Mouse (Mus musculus): Measurements from ENCODE around the gene Plekhm3. TPM values are rescaled to one million over a fixed set of nuclear protein-coding genes. Genes with fewer than 3 reads are reported as not detected.

Gene Plekhm3
- polyA plus RNA-seq, 1 experiment from 2014 or later: 11.8 TPM

DNA sequence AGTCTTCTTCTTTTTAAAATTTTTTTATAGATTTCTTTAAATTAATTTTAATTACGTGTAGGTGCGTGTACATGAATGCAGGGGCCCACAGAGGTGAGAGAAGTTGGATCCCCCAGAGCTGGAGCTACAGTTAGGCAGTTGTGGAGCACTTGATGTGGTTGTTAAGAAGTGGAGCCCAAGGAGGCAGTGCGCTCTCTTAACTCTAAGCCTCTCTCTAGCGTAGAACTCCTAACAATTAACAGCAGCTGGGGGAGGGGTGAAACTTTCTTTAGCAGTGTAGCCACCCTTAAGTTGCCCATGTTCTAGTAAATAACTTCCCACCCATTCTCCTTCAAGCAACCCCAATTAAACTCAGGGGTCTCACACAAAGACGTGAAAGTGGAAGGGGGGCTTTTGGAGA, 84.7 kb downstream of the Plekhm3 start:
- H3K27ac ChIP-seq: no peak overlapping the region
- no peaks in the 10 kb centered on the region for H3K4me1 ChIP-seq (replicated peaks)
- H3K36me3 ChIP-seq: no peaks in the 10 kb centered on the region
- ATAC-seq: no peak
- no peaks in the 10 kb centered on the region for H3K27me3 ChIP-seq
- H3K4me2 ChIP-seq (replicated peaks): no peak overlapping the region
- H3K4me3 ChIP-seq (replicated peaks): no peak overlapping the region
- 69% methylated on average over 5 of the region's 5 CpGs for WGBS
- H3K9me3 ChIP-seq: no peaks in the 10 kb centered on the region
- H3K9ac ChIP-seq (replicated peaks): no peak overlapping the region

DNA sequence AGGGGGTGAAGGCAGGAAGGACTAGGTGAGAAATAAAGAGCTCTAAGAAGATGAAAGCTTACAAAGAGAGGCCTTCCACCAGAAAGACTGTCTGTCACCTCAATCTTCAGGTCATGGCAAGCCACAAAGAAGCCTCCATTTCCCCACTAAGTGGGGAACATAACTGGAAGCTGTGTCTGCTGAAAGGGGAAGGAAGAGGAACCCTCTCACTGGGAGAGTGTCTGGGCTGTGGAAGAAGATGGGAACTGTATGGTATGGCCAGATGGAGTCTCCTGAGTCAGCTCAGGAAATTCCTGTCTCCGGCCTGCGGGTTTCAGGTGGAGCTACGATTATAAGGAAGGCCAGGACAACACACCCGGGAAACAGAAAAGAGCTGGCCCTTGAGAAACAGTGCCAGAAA, 88.9 kb downstream of the Plekhm3 start:
- Histone ChIP-seq H3K27ac (no peak overlapping the region), H3K36me3 (no peaks in the 10 kb centered on the region), H3K27me3 (no peaks in the 10 kb centered on the region), H3K9ac (replicated peaks) (no peak overlapping the region), H3K4me1 (replicated peaks) (no peaks in the 10 kb centered on the region), H3K9me3 (no peaks in the 10 kb centered on the region), H3K4me3 (replicated peaks) (no peak overlapping the region), H3K4me2 (replicated peaks) (no peak overlapping the region)
- WGBS: 81% methylated on average over 4 of the region's 4 CpGs
- no peak for ATAC-seq

DNA sequence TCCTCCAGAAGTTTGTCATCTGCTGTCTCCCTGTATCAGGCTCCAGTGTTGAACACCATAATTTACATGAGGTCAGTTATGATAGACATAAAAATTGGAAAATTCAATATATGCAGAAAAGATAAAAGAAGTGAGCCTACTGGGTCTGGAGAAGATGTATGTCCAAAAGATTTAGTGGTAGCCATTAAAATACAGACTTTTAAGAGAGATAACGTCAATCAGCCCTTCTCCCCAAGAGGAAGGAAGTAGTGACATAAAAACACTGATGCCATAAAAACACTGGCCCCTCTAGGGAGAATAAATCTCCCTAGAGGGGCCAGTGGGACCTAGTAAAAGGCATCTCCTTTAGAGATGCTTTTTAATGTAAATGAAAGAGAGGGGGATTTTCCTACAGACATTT, 90.5 kb downstream of the Plekhm3 start:
- no peak for ATAC-seq
- H3K36me3 ChIP-seq: no peaks in the 10 kb centered on the region
- no peaks in the 10 kb centered on the region for H3K9me3 ChIP-seq
- 87% methylated on average over 1 of the region's 1 CpGs for WGBS
- no peak overlapping the region for H3K9ac ChIP-seq (replicated peaks)
- H3K4me3 ChIP-seq (replicated peaks): no peak overlapping the region
- H3K4me2 ChIP-seq (replicated peaks): no peak overlapping the region
- H3K27ac ChIP-seq: no peak overlapping the region
- H3K4me1 ChIP-seq (replicated peaks): no peaks in the 10 kb centered on the region
- H3K27me3 ChIP-seq: no peaks in the 10 kb centered on the region

DNA sequence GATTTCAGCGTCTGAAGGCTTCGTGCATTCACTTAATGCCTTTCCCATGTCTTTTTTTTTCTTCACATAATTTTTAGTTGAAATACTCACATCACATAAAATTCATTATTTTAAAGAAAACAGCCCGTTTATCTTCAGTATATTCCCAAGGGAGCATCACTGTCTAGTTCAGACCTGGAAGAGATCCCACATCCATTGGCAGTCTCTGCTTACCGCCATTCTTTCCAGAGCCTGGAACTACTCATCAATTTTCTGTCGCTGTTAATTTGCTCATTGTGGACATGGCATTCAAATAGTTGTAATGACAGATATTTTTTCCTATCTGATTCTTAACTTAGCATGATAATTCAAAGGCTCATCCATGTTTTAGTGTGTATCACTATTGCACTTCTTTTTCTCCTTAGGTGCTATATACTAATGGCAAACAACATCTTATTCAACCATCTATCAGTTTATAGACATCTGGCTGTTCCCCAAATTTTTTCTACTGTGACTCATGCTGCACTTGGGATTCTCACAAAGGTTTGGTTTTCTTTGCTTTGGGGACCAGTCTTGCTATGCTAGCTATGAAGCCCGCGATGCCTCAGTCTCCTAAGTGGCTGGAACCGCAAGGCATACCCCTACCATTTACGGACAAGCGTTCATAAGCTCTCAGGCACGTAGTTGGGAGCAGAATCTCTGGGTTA, 96.2 kb downstream of the Plekhm3 start:
- Histone ChIP-seq H3K4me2 (replicated peaks) (no peak overlapping the region), H3K4me3 (replicated peaks) (no peak overlapping the region), H3K9me3 (no peaks in the 10 kb centered on the region), H3K27me3 (no peaks in the 10 kb centered on the region), H3K27ac (no peak overlapping the region), H3K9ac (replicated peaks) (no peak overlapping the region), H3K36me3 (no peaks in the 10 kb centered on the region), H3K4me1 (replicated peaks) (peaks cover 4% of the 10 kb centered on the region; the same call in 1 of the 2 replicates)
- WGBS: 91% methylated on average over 11 of the region's 11 CpGs
- ATAC-seq: no peak

DNA sequence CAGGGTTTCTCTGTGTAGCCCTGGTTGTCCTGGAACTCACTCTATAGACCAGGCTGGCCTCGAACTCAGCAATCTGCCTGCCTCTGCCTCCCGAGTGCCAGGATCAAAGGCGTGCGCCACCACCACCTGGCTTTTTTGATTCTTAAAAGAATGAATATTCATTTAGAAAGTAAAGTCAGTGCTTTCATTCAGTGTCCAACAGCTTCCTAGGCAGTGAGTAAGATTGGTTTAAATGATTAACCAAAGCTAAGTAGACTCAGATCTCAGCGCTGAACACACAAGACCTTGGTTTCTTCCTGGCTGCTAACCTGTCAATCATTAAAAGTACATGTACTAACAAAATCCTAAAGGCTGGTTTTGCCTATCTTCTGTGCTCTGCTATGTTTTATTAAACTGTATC, 96.8 kb downstream of the Plekhm3 start:
- Histone ChIP-seq H3K36me3 (no peaks in the 10 kb centered on the region), H3K4me1 (replicated peaks) (peaks cover 4% of the 10 kb centered on the region; the same call in 1 of the 2 replicates), H3K27ac (no peak overlapping the region), H3K27me3 (no peaks in the 10 kb centered on the region), H3K4me3 (replicated peaks) (no peak overlapping the region), H3K4me2 (replicated peaks) (no peak overlapping the region), H3K9me3 (no peaks in the 10 kb centered on the region), H3K9ac (replicated peaks) (no peak overlapping the region)
- 89% methylated on average over 5 of the region's 5 CpGs for WGBS
- ATAC-seq: no peak

DNA sequence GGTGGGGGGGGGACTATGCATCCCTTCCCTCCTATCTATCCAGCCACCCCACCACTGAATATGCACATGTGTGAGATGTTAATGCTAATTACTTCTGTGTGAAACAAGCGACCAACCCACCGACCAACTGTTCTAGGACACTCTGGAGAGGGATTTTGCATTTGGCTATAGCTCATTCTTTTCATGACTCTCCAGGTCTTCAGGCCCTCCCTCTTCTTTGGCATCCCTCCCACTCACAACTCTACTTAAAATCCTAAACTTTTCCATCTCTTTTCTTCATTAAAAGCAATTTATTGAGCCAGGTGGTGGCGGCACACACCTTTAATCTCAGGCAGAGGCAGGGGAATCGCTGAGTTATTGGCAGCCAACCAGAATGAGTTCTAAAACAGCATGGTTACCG, 101.8 kb downstream of the Plekhm3 start:
- no peak overlapping the region for H3K27ac ChIP-seq
- 72% methylated on average over 5 of the region's 5 CpGs for WGBS
- H3K36me3 ChIP-seq: no peaks in the 10 kb centered on the region
- peaks cover 29% of the 10 kb centered on the region for H3K4me1 ChIP-seq (replicated peaks)
- H3K4me3 ChIP-seq (replicated peaks): no peak overlapping the region
- no peaks in the 10 kb centered on the region for H3K27me3 ChIP-seq
- H3K9ac ChIP-seq (replicated peaks): no peak overlapping the region
- H3K4me2 ChIP-seq (replicated peaks): no peak overlapping the region
- H3K9me3 ChIP-seq: no peaks in the 10 kb centered on the region
- ATAC-seq: no peak

DNA sequence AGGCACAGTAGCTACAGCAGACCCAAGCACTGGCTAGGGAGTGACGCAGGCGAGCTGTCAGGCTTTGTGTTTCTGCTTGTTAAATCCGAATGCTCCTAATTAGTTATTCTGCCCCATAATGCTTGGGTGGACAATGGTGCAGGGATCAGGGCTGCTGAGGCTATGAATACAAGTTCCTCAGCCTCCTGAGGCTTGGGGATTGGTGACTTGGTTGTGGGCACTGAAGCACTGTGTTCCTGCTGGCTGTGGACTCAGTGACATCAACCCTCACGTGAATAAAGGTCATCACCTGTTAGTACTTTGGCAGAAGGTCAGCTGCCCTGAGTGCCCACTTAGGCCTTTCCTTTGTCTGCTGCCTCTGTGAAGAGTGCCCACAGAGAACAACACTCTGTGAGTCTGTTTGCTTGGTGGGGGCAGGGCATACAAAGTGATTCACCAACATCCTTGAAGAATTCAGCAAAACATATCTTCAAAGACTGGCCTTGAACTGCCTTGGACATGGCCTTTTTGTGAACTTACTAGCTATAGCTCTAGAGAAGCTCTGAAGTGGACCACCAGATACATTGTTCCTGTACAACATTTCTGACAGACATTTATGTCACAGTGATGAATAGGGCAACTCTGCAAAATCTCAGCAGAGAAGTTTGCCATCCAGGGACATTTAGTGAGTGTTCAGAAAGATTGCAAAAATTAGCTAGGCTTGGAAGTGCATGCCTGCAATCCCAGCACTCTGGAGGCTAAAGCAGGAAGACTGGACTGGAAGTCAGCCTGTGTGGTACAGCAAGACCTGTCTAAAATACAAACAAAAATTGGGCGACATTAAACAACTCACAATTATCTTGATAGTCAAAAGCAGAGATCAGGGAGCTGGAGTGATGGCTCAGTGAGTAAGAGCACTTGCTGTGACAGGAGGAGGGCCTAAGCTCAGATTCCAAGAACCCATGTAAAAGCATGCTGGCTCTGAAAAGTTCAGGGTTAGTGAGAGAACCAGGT, 102.6 kb downstream of the Plekhm3 start:
- Histone ChIP-seq H3K27me3 (no peaks in the 10 kb centered on the region), H3K9ac (replicated peaks) (no peak overlapping the region), H3K4me2 (replicated peaks) (no peak overlapping the region), H3K36me3 (no peaks in the 10 kb centered on the region), H3K4me1 (replicated peaks) (peaks cover 37% of the 10 kb centered on the region), H3K27ac (peak overlapping the region; percentile 35; the same call in 1 of the 2 replicates), H3K9me3 (no peaks in the 10 kb centered on the region), H3K4me3 (replicated peaks) (no peak overlapping the region)
- ATAC-seq: peak; percentile 83
- WGBS: 15% methylated on average over 5 of the region's 5 CpGs

DNA sequence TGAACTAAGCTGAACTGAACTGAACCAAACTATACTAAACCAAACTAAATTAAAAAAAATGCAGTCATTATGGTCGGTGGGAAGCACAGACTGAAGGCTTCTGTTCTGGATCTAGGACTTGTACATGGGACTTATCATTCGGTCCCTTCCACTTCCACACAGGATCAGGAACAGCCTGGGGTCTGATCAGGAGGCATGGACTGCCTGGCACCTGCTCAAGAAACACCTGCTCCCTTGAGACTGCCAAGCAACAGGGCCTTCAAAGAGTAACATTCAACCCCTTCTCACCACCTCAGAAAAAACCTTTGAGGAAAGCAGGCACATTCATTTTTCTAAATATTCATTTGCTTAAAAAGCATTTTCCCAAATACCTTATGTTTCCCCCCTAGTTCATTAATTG, 103.4 kb downstream of the Plekhm3 start:
- Histone ChIP-seq H3K27ac (no peak overlapping the region), H3K4me3 (replicated peaks) (no peak overlapping the region), H3K4me2 (replicated peaks) (no peak overlapping the region), H3K9ac (replicated peaks) (no peak overlapping the region), H3K27me3 (no peaks in the 10 kb centered on the region), H3K36me3 (no peaks in the 10 kb centered on the region), H3K4me1 (replicated peaks) (peaks cover 41% of the 10 kb centered on the region), H3K9me3 (no peaks in the 10 kb centered on the region)
- ATAC-seq: no peak
- 64% methylated on average over 2 of the region's 2 CpGs for WGBS

DNA sequence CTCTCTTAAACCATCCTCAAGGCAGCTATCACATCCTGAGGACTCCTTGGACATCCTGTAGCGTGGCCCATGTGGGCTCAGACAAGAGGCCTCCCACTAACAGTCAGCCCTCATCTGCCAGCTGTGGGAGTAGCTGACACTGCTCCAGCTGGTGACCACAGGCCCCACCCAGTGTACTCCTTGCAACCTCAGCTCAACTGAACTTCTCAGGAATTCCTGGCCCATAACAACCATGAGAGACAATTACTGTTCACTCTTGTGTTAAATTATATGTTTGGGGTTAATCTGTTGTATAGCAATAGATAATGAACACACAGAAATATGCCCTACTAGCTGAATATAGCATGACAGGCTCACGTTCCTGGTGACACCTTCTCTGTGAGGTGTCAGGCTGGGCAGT, 104.4 kb downstream of the Plekhm3 start:
- Histone ChIP-seq H3K9ac (replicated peaks) (no peak overlapping the region), H3K27me3 (no peaks in the 10 kb centered on the region), H3K36me3 (no peaks in the 10 kb centered on the region), H3K9me3 (no peaks in the 10 kb centered on the region), H3K4me2 (replicated peaks) (no peak overlapping the region), H3K4me3 (replicated peaks) (no peak overlapping the region), H3K27ac (no peak overlapping the region), H3K4me1 (replicated peaks) (peaks cover 49% of the 10 kb centered on the region)
- no peak for ATAC-seq
- 66% methylated on average over 2 of the region's 2 CpGs for WGBS

DNA sequence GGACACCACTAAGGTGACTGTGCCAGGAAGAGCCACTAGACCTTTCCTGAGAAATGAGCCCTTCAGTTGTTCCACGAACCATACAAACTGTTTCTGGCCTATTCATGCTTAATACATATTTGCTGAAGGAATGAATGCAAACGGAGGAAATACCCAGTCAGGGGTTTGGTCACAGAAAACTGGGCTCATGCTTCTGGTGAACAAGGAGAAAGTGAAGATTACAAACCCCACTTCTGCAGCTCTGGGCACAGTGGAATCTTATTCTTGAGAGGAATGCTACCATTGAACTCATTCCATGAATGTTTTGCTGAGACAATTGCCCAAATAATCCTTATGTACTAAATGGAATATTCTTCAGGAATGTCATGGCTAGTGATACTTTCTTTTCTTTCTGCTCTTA, 106.3 kb downstream of the Plekhm3 start:
- H3K36me3 ChIP-seq: no peaks in the 10 kb centered on the region
- no peak overlapping the region for H3K4me2 ChIP-seq (replicated peaks)
- no peaks in the 10 kb centered on the region for H3K9me3 ChIP-seq
- ATAC-seq: no peak
- 74% methylated on average over 2 of the region's 2 CpGs for WGBS
- H3K4me1 ChIP-seq (replicated peaks): peaks cover 49% of the 10 kb centered on the region
- H3K27ac ChIP-seq: 0 out of 2 replicates have a peak overlapping the region, but pooled peaks have one; percentile 52
- H3K27me3 ChIP-seq: no peaks in the 10 kb centered on the region
- H3K9ac ChIP-seq (replicated peaks): no peak overlapping the region
- H3K4me3 ChIP-seq (replicated peaks): no peak overlapping the region

DNA sequence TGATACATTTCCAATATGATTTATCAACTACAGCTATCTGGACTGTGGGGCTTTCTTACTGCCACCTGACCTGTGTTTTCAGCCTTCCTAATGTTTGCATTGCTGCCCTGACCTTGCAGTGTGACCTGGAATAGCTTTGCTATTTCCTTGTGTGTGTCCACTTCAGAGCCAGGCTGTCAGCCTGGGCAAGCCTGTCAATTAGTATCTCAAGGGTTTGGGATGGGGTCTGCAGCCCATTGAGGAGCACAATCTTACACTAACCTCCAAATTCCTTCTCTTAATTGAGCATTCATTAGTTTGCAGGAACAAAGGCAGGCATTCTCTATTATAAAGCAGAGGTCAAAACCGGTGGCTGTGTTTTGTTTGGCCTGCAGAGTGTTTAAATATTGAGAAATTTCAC, 107.6 kb downstream of the Plekhm3 start:
- no peak overlapping the region for H3K4me3 ChIP-seq (replicated peaks)
- no peak overlapping the region for H3K4me2 ChIP-seq (replicated peaks)
- ATAC-seq: no peak
- no peaks in the 10 kb centered on the region for H3K9me3 ChIP-seq
- no peaks in the 10 kb centered on the region for H3K27me3 ChIP-seq
- 25% methylated on average over 1 of the region's 1 CpGs for WGBS
- no peaks in the 10 kb centered on the region for H3K36me3 ChIP-seq
- H3K9ac ChIP-seq (replicated peaks): no peak overlapping the region
- no peak overlapping the region for H3K27ac ChIP-seq
- H3K4me1 ChIP-seq (replicated peaks): peaks cover 41% of the 10 kb centered on the region

DNA sequence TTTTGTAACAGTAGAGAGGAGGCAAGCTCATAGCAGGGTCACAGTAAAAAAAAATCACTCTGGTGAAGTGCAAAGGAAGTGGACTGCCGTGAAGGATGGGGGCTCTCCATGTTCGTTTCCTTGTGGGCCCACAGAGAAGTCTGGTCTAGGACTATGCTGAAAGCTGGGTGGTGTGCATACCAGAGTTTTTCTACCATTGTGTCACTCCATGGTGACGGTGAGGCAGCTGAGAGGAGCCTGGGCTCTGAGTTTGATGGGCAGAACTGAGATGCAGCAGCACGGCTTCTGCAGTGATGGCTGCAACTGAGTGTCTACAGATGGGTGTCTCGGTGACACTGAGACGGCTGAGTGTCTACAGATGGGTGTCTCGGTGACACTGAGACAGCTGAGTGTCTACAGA, 108.5 kb downstream of the Plekhm3 start:
- peak; percentile 50; the same call in 1 of the 2 replicates for ATAC-seq
- Histone ChIP-seq H3K4me2 (replicated peaks) (no peak overlapping the region), H3K36me3 (no peaks in the 10 kb centered on the region), H3K4me1 (replicated peaks) (peaks cover 31% of the 10 kb centered on the region), H3K4me3 (replicated peaks) (no peak overlapping the region), H3K9ac (replicated peaks) (no peak overlapping the region), H3K9me3 (no peaks in the 10 kb centered on the region), H3K27me3 (no peaks in the 10 kb centered on the region), H3K27ac (no peak overlapping the region)
- 35% methylated on average over 7 of the region's 7 CpGs for WGBS

Data from midbrain, embryonic 13.5 days (tissue).